Mouse (Mus musculus) embryo, embryonic 10 days (tissue): ENCODE data around the gene Ccdc83.
A peak's percentile ranks its signal among the peaks of the same experiment; 100 is the strongest.

Source experiments
- DNase-seq: peaks from one replicate; pipeline ENCODE4 v3.0.0-alpha.2; 2015; ENCODE audit warnings: low spot score

Ccdc83 gene

DNA sequence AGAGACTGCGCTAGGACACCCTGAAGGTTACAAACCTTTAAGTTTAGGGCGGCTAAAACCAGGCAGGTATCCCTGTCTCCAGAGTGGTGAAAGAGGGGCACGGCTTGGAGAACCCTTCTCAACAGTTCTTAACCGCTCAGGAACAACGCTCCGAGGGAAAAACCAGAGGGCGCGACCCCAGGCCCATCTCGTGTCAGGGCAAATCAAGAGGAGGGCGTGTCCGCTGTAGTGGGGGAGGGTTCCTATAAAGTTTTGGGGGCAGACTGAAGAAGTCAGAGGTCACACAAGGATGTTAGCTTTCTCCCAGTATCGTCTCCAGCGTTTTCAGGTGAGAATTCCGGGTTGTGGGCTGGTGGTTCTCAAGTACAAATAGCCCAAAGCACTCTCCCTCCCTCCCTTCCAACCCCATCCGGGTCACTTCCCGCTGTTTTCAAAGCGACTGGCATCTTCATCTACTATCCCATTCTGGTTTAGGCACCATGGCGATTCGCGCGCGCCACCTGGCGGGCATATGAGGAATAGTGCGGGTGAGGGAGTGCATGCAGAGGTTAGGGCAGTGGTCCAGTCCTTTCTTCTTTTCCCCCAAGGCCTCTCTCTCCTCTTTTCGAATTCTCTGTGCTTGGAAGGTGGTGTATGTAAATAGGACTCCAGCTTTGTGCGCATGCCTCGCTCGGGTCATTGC is at the start of gene Ccdc83:
Gene Ccdc83 (minus strand): TSS at position 489 of the 682 bp plus-strand sequence.
- peak; percentile 95 for DNase-seq

GRCm38 (mm10) chr7:90313421-90313820 is 47.8 kb upstream of the Ccdc83 start:
- no peak for DNase-seq

DNA sequence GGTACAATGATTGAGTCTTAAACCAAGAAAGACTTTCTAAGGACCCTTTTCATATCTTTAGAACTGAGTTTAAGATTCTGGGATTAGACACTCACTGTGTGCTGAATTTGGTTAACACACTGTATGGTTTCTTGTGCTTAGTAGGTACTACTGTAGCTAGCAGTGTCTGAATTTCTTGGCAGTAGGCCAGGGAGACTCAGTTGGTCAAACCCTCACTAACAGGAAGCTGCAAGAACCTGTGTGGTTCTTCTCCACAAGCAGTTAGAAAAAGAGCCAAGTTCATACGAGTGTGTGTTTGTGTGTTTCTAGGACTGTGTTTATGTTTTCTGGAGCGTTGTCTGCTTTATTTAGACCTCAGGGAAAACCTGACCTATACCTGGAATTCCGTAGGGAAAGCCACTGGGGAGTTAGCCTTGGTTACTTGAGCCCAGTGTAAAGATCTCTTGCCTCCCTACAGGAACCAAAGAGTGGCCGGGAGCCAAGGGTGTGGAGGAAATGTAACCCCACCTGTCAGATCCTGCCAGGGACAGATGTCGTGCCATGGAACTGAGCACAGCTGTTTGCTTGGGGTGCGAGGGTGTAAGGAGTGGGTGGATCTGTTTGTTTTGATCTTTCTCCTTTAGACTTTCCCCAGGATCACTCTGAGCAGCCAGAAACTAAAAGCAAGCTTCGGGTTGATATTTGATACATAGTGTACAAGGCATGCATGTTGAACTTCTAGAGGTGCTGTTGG is 46.7 kb upstream of the Ccdc83 start:
- DNase-seq = no peak

DNA sequence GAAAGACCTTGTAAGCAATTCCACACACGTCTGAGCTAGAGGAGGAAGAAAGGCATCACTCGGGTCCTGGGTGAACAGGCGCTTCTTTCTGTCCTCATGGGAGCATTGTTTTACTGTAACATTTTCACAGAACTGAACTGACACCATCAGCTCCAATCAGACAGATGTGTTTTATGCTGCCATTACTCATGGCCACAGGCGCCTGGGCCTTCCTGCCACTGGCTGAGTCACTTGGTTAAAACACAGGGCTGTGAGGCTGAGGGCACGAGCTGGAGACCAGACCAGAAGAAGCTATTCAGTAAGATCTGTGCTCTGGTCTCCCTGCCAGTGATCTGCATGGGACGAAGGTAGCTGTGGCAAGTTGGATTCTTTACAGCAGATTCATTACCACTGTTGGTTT is 42.4 kb upstream of the Ccdc83 start:
- no peak for DNase-seq

DNA sequence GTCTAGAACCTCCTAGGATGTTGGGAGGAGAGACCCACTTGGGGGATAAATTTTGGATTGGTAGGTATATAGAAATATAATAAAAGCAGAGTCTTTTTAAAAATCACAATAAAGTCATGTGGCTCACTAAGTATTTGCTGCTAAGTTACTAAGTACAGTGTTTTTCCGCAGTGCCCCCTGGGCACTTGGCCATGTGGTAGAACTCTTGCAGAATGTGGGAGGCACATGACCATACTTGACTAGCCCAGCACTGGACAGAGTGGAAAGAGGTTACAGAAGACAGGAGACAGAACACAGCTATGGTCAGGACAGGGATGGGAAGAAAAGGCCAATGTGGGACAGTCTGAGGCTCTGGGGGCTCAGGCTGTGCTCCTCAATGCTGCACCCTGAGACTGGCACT is 41.4 kb upstream of the Ccdc83 start:
- DNase-seq = no peak

DNA sequence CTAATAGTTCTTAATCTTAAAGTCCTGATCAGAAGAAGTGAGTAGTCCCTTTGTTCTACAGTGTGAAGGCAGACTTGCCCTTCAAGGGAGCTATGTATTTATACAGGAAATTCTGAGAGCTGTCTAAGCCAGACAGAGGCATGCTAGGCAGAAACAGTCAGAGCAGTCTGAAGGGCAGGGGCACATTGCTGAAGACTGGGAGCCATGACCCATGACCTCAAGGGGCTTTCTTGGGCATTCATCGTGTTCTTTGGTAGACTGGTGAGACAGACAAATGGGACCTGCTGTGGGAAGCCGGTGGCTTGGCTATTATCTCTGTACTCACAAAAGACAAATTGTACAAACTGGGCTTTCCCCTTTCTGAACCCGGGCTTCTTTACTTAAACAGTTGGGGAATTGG is 40.5 kb upstream of the Ccdc83 start:
- DNase-seq = peak; percentile 88

DNA sequence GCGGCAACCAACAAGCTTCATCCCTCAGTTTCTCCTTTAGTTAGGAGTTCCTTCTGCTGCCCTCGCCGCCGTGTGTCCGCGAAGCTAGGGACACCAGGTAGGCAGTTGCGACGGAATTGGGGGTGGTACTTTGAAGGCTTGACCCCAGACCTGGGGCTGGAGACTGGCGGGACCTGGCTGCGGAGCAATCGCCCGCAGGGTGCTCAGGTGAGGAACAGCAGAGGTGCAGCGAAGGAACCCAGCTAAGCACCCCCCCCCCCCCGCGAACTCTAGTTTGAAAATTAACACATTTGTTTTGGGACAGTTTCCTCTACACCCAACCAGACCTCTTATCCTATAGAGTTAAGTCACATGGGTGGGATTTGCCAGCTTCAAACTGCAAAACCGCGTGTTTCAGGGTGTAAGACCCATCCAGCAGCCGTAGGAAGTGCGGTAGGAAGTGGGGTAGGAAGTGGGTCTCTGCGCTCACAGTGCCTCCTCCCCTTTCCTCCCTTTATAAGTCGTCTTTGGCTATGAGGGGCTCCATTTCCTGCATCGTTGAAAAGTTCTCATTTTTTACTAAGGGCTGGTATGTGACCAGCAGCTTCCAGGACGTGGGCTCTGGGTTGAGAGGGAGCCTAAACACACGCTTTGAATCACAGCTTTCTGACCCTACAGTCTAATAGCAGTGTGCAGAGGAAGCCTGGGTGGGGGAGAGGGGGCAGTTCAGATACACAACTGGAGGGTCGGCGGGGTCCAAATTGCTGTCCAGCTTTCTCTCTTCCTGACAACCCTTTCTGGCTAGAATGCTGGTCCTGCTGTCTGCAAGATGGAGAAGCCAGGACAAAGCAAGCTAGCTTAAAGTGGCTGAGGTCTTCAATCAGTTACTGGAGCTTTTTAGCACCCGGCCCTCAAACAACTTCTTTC is 37.3 kb upstream of the Ccdc83 start:
- DNase-seq = peak; percentile 51

GRCm38 (mm10) chr7:90301942-90302646 is 36.5 kb upstream of the Ccdc83 start, which contains the start of gene Sytl2:
Sytl2 (plus strand) TSS chr7:90302252.
- peak; percentile 56 for DNase-seq

DNA sequence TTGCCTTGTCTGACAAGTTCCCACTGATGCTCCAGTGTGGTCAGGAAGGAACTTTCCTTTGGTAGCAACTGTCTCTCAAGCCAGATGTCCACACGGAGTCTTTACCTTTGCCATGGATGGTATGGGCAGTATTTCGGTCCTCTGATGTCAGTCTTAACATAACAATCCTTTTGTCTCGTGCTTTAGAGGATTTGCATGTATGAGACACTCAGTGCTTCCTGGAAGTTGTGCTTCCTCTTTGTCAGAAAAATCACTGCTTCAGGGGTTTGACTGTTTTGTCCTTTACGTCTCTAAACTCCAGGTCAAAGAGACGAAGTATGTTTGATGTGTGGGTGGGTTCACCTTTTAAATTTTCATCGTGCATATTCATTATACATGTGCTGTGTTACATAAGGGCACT is 26.3 kb upstream of the Ccdc83 start:
- DNase-seq = no peak

- DNase-seq = no peak
Measured at GRCm38 (mm10) chr7:90284793-90285192, 19.2 kb upstream of the Ccdc83 start.

DNA sequence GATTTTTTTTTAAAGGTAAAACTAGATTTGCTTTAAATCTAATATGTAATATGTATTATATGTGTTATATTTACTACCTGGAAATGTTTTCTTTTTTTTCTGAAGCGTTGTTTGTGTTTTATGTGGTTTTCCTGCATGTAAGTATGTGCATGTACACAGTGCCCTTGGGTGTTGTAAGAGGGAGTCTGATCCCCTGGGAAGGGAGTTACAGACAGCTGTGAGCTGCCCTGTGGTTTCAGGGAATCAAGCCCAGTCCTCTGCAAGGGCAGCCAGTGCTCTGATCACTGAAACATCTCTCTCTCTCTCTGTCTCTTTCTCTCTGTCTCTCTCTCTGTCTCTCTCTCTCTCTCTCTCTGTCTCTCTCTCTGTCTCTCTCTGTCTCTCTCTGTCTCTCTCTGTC is 17.2 kb upstream of the Ccdc83 start:
- no peak for DNase-seq

GRCm38 (mm10) chr7:90281759-90282546 is 16.4 kb upstream of the Ccdc83 start:
- no peak for DNase-seq

GRCm38 (mm10) chr7:90280878-90281277 is 15.3 kb upstream of the Ccdc83 start:
- DNase-seq = no peak

DNA sequence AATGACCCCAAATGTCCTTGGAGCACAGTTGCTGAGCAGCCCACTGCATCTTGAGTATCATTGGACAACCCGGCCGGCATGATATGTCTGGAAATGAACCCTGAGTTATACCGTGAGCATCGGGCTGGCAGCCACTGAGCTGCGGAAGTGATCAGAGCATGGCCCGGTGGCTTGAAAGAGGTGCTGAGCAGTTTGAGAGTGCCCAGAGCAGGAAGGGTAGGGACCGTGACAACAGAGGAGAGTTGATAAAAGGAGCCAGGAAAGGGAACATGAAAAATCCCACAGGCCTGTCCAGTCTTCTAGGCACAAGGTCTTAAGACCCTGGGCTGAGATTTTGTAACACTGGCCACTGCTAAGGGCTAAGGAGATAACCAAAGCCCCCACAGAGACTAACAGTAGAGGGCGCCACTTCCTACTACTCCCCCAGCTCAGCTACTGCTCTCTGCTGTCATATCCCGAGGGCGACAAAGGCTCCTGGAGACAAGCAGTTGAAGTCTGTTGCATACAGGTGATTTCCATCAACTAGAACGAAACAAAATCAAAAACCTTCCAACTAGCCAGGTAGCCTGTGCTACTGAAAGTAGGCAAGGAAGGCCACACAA is 14.8 kb upstream of the Ccdc83 start:
- peak; percentile 38 for DNase-seq

- DNase-seq = no peak
Measured at GRCm38 (mm10) chr7:90279136-90279535, 13.6 kb upstream of the Ccdc83 start.

GRCm38 (mm10) chr7:90277769-90278168 is 12.2 kb upstream of the Ccdc83 start:
- no peak for DNase-seq

DNA sequence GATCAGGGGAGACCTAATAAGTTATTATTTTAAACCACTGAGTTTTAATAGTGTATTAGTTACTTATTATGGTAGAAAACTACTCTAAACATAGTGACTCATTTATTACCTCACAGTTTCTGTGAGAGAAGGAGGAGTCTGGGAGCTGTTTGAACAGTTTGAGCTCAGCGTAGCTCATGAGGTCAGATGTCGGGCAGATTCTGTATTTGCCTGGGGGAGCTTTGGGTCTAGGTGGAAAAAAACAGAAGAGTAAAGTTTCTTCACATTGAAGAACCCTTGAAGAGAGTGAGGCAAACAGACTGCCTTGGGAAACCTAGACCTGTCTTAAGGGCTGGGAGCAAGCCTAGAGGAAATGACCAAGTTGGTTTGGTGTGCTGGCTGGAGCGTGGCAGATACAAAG is 11.7 kb upstream of the Ccdc83 start:
- no peak for DNase-seq

DNA sequence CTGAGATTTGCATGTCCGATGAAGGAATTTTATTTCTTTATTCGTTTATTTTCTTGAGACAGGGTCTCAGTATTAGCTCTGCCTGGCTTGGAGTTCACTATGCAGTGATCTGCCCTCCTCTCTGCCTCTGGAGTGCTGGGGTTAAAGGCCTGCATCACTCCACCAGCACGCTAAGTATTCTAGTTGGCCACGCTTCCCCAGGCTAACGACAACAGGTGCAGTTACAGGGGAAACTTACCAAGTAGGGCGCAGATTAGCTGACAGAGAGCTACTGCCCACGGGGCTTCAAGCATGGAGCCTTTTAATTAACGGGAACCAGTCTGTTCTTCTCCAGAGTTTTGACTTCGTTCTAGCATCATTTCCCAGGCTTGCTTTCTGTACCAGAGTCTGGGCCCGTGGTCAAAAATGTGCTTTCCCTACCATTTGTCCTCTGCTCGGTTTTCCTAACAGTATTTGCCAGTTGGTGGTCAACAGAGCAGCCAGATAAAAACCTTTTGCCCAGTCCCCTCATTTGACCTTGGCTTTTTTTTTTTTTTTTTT is 9.1 kb upstream of the Ccdc83 start:
- DNase-seq = no peak

DNA sequence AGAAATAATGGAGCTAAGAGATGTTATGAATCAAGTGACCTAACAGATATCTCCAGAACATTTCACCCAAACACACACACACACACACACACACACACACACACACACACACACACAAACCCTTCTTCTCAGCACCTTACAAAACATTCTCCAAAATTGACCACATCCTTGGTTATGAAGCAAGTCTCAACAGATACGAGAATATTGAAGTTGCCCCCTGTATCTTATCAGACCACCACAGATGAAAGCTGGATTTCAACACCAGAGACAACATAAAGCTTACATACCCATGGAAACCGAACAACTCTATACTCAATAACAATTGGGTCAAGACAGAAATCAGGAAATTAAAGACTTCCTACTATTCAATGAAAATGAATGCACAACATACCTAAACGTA is 4.6 kb upstream of the Ccdc83 start:
- DNase-seq = no peak

GRCm38 (mm10) chr7:90261902-90262599 is 3.5 kb downstream of the Ccdc83 start:
- no peak for DNase-seq
